Mouse (Mus musculus) lung, postnatal 0 days (tissue): ENCODE measurements around the gene Tmem159.

Experiments
- CTCF ChIP-seq: IDR thresholded peaks from 2 replicates; pipeline ENCODE4 v1.5.1; 2016; ENCODE audit warnings: antibody characterized with exemption, mild to moderate bottlenecking
- EP300 ChIP-seq: IDR thresholded peaks from 2 replicates; pipeline ENCODE4 v1.6.1; 2016; ENCODE audit warnings: antibody characterized with exemption, mild to moderate bottlenecking, control low read depth

GRCm38 (mm10) chr7:120124844-120125243 lies 22.7 kb downstream of the Tmem159 start:
- peak; percentile 92 for TF ChIP-seq CTCF
- peak; percentile 49; the same call in 1 of the 2 replicates for TF ChIP-seq EP300
